Mouse (Mus musculus): ENCODE data around the gene Tnnt3. TPM values are rescaled to one million over a fixed set of nuclear protein-coding genes. Genes with fewer than 3 reads are reported as not detected.

The Tnnt3 gene
- polyA plus RNA-seq, 1 experiment: 1.6 TPM

DNA sequence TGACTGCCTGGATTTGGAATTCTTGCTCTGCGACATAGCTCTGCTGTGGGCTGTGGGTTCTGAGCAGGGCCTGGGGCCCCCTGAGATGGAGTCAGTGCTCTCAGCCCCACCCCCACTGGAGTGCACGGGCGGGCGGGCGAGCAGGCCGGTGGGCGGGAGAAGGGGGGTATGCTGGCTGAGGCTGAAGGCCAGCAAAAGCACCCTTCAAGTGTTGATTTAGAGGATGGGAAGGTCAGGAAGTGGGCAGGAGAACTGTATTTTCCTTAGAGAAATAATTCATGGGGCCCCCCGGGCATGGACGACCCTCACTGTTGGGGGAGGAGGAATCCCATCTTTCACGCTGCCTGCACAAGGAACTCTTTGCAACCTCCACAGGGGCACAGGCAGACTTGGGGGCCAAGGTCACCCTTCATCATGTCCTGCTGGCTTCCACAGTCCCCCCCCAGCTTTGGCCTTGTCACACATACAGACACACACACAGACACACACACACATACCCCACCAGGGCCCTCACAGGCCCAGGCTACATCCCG is 44.2 kb downstream of the Tnnt3 start:
- TF ChIP-seq CTCF (IDR thresholded peaks at IDR 0.05; ENCODE audit: extremely low read depth, insufficient read depth, insufficient read length, insufficient replicate concordance) (no peak), POLR2A (IDR thresholded peaks at IDR 0.05; ENCODE audit: low read depth, low read length) (no peak)
- no peak overlapping the region for H3K27ac ChIP-seq (ENCODE audit: insufficient read depth, low read length)
- WGBS: 86% methylated on average over 11 of the region's 11 CpGs

DNA sequence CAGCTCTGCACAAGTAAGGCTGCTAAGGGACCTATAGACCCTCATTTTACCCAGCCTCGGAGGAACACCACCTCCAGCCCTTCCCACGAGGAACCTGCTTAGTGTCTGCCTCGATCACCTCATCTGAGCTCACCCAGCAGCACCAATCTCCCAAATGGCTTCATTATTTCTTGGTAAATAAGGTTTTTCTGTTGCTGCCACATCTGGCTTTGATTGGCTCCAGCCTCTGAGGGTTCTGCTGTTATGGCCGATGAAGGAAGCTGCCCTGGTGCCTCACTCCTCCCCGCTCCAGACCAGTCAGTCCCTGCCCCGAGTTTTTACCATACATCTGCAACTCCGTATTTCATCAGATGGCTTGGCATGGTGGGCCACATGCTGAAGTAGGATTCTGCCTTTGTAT is 47.3 kb downstream of the Tnnt3 start:
- Histone ChIP-seq H3K27ac (ENCODE audit: insufficient read depth, low read length) (no peak overlapping the region), H3K4me1 (ENCODE audit: control insufficient read depth, insufficient read depth, insufficient read length) (no peaks in the 10 kb centered on the region), H3K27me3 (ENCODE audit: control insufficient read depth, insufficient read depth, low read length) (no peaks in the 10 kb centered on the region), H3K36me3 (ENCODE audit: control insufficient read depth, insufficient read depth, low read length) (peaks cover 2% of the 10 kb centered on the region), H3K4me3 (ENCODE audit: extremely low read depth, insufficient read depth, insufficient read length) (no peak overlapping the region)
- TF ChIP-seq CTCF (IDR thresholded peaks at IDR 0.05; ENCODE audit: extremely low read depth, insufficient read depth, insufficient read length, insufficient replicate concordance): no peak
- TF ChIP-seq POLR2A (IDR thresholded peaks at IDR 0.05; ENCODE audit: low read depth, low read length): no peak
- DNase-seq (ENCODE audit: low read depth in 1 of 2, low spot score in 2 of 2): no peak
- 81% methylated on average over 7 of the region's 7 CpGs for WGBS

More for the DNA sequence above, 44.2 kb downstream of the Tnnt3 start:
- no peak for DNase-seq (ENCODE audit: low read depth in 1 of 2, low spot score in 2 of 2)
- H3K36me3 ChIP-seq (ENCODE audit: control insufficient read depth, insufficient read depth, low read length): peaks cover 15% of the 10 kb centered on the region
- no peaks in the 10 kb centered on the region for H3K4me1 ChIP-seq (ENCODE audit: control insufficient read depth, insufficient read depth, insufficient read length)
- no peak overlapping the region for H3K4me3 ChIP-seq (ENCODE audit: extremely low read depth, insufficient read depth, insufficient read length)
- no peaks in the 10 kb centered on the region for H3K27me3 ChIP-seq (ENCODE audit: control insufficient read depth, insufficient read depth, low read length)

- H3K4me3 ChIP-seq (ENCODE audit: extremely low read depth, insufficient read depth, insufficient read length): no peak overlapping the region
- no peaks in the 10 kb centered on the region for H3K27me3 ChIP-seq (ENCODE audit: control insufficient read depth, insufficient read depth, low read length)
- no peaks in the 10 kb centered on the region for H3K36me3 ChIP-seq (ENCODE audit: control insufficient read depth, insufficient read depth, low read length)
- TF ChIP-seq POLR2A (IDR thresholded peaks at IDR 0.05; ENCODE audit: low read depth, low read length) (no peak), CTCF (IDR thresholded peaks at IDR 0.05; ENCODE audit: extremely low read depth, insufficient read depth, insufficient read length, insufficient replicate concordance) (no peak)
- H3K4me1 ChIP-seq (ENCODE audit: control insufficient read depth, insufficient read depth, insufficient read length): no peaks in the 10 kb centered on the region
- DNase-seq (ENCODE audit: low read depth in 1 of 2, low spot score in 2 of 2): no peak
- no peak overlapping the region for H3K27ac ChIP-seq (ENCODE audit: insufficient read depth, low read length)
- WGBS: 64% methylated on average over 2 of the region's 2 CpGs
These were observed 49.2 kb downstream of the Tnnt3 start for GRCm38 (mm10) chr7:142547874-142548273.

DNA sequence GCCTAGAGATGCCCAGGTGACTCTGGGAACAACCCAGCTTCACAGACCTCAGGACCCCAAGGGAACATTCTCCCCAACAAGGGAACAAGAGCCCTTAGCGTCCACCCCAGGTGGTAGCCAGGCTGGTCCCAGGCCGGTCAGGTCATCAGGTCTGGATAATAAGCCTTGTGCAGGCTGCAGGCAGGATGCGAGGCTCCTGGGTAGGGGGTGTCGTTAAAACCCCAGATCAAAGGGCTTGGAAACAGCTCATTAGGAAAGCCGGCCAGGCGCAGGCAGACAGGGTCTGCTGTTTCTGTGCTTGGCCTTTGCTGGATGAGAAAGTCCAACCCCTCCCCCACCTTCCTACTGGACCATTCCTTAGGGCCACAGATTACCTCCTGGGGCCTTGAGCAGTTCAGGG is 50.1 kb downstream of the Tnnt3 start:
- H3K27ac ChIP-seq (ENCODE audit: insufficient read depth, low read length): no peak overlapping the region
- TF ChIP-seq CTCF (IDR thresholded peaks at IDR 0.05; ENCODE audit: extremely low read depth, insufficient read depth, insufficient read length, insufficient replicate concordance) (no peak), POLR2A (IDR thresholded peaks at IDR 0.05; ENCODE audit: low read depth, low read length) (no peak)
- no peak for DNase-seq (ENCODE audit: low read depth in 1 of 2, low spot score in 2 of 2)
- H3K27me3 ChIP-seq (ENCODE audit: control insufficient read depth, insufficient read depth, low read length): no peaks in the 10 kb centered on the region
- 96% methylated on average over 6 of the region's 6 CpGs for WGBS
- H3K36me3 ChIP-seq (ENCODE audit: control insufficient read depth, insufficient read depth, low read length): no peaks in the 10 kb centered on the region
- H3K4me3 ChIP-seq (ENCODE audit: extremely low read depth, insufficient read depth, insufficient read length): no peak overlapping the region
- H3K4me1 ChIP-seq (ENCODE audit: control insufficient read depth, insufficient read depth, insufficient read length): no peaks in the 10 kb centered on the region

- Histone ChIP-seq H3K27ac (ENCODE audit: insufficient read depth, low read length) (no peak overlapping the region), H3K27me3 (ENCODE audit: control insufficient read depth, insufficient read depth, low read length) (no peaks in the 10 kb centered on the region), H3K4me3 (ENCODE audit: extremely low read depth, insufficient read depth, insufficient read length) (no peak overlapping the region), H3K36me3 (ENCODE audit: control insufficient read depth, insufficient read depth, low read length) (no peaks in the 10 kb centered on the region), H3K4me1 (ENCODE audit: control insufficient read depth, insufficient read depth, insufficient read length) (no peaks in the 10 kb centered on the region)
- TF ChIP-seq POLR2A (IDR thresholded peaks at IDR 0.05; ENCODE audit: low read depth, low read length) (no peak), CTCF (IDR thresholded peaks at IDR 0.05; ENCODE audit: extremely low read depth, insufficient read depth, insufficient read length, insufficient replicate concordance) (no peak)
- 79% methylated on average over 10 of the region's 10 CpGs for WGBS
- DNase-seq (ENCODE audit: low read depth in 1 of 2, low spot score in 2 of 2): no peak
These were observed 51.5 kb downstream of the Tnnt3 start for GRCm38 (mm10) chr7:142549941-142550763.

DNA sequence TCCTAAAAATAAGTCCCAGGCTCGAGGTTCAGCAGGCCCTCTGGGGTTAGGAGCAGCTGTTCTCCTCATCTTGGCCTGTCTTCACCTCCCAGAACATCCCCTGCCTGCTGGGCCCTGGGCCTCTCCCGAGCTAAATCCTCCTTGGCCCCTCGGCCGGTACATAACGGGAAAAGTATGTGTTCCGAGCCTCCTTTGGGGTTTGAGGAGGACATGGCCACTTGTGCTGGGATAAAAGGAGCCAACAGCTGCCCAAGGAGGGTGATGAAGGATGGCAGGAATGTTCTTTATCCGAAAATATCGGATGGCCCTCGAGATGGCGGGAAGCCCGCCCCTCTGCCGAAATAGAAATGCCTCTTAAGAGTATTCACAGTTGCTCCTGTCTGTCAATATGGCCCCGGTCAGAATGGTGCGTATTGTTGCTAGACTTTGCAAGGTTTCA is 52.3 kb downstream of the Tnnt3 start:
- 87% methylated on average over 14 of the region's 14 CpGs for WGBS
- TF ChIP-seq CTCF (IDR thresholded peaks at IDR 0.05; ENCODE audit: extremely low read depth, insufficient read depth, insufficient read length, insufficient replicate concordance) (no peak), POLR2A (IDR thresholded peaks at IDR 0.05; ENCODE audit: low read depth, low read length) (no peak)
- no peak for DNase-seq (ENCODE audit: low read depth in 1 of 2, low spot score in 2 of 2)
- H3K27me3 ChIP-seq (ENCODE audit: control insufficient read depth, insufficient read depth, low read length): no peaks in the 10 kb centered on the region
- H3K27ac ChIP-seq (ENCODE audit: insufficient read depth, low read length): no peak overlapping the region
- H3K4me3 ChIP-seq (ENCODE audit: extremely low read depth, insufficient read depth, insufficient read length): no peak overlapping the region
- no peaks in the 10 kb centered on the region for H3K4me1 ChIP-seq (ENCODE audit: control insufficient read depth, insufficient read depth, insufficient read length)
- no peaks in the 10 kb centered on the region for H3K36me3 ChIP-seq (ENCODE audit: control insufficient read depth, insufficient read depth, low read length)

DNA sequence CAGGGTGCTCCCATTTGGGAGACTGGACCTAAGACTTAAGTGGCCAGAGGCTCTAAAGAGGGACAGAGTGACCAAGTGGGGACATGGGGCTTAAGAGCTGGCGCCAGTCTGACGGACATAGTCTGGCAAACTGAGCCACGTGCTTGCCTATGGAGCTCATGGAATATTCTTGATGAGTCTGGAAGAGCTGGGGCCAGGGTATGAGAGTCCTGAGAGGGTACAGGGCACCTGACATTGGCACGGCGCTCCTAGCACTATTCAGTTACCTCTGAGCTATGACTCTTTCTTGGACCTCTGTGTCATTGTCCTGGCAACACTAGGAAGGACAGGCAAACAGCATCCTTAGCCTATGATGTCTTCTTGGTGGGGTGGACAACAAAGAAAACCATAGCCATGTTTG is 53.1 kb downstream of the Tnnt3 start:
- TF ChIP-seq POLR2A (IDR thresholded peaks at IDR 0.05; ENCODE audit: low read depth, low read length): no peak
- H3K4me1 ChIP-seq (ENCODE audit: control insufficient read depth, insufficient read depth, insufficient read length): no peaks in the 10 kb centered on the region
- DNase-seq (ENCODE audit: low read depth in 1 of 2, low spot score in 2 of 2): no peak
- 88% methylated on average over 5 of the region's 5 CpGs for WGBS
- H3K27me3 ChIP-seq (ENCODE audit: control insufficient read depth, insufficient read depth, low read length): no peaks in the 10 kb centered on the region
- H3K36me3 ChIP-seq (ENCODE audit: control insufficient read depth, insufficient read depth, low read length): no peaks in the 10 kb centered on the region
- H3K27ac ChIP-seq (ENCODE audit: insufficient read depth, low read length): no peak overlapping the region
- H3K4me3 ChIP-seq (ENCODE audit: extremely low read depth, insufficient read depth, insufficient read length): no peak overlapping the region
